Mouse (Mus musculus): ENCODE measurements around the gene Kcng3.

DNA sequence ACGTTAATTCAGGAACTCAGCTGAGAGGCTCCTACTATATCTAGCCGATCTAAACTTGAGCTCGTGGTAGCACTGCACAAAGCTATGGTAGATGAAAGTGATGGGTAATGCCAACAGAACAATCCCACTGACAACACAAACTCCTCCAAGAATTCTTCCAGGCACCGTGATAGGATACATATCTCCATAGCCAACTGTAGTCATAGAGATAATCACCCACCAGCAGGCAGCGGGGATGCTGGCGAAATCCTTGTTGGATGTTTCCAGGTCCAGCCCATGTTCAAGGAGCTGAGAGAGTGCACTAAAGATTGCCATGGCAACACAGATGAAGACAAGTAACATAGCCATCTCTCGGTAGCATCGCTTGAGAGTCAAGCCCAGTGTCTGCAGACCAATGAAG, 44.0 kb downstream of the Kcng3 start:
- TF ChIP-seq POLR2A (IDR thresholded peaks at IDR 0.05; ENCODE audit: borderline replicate concordance, extremely low read depth, insufficient read depth, insufficient read length, poor library complexity, severe bottlenecking) (no peak), CTCF (IDR thresholded peaks at IDR 0.05; ENCODE audit: borderline replicate concordance, extremely low read depth, insufficient read depth, insufficient read length) (no peak)

Data from brain, embryonic 14.5 days (tissue).